Mouse (Mus musculus): ENCODE results near the gene Pink1.

DNA sequence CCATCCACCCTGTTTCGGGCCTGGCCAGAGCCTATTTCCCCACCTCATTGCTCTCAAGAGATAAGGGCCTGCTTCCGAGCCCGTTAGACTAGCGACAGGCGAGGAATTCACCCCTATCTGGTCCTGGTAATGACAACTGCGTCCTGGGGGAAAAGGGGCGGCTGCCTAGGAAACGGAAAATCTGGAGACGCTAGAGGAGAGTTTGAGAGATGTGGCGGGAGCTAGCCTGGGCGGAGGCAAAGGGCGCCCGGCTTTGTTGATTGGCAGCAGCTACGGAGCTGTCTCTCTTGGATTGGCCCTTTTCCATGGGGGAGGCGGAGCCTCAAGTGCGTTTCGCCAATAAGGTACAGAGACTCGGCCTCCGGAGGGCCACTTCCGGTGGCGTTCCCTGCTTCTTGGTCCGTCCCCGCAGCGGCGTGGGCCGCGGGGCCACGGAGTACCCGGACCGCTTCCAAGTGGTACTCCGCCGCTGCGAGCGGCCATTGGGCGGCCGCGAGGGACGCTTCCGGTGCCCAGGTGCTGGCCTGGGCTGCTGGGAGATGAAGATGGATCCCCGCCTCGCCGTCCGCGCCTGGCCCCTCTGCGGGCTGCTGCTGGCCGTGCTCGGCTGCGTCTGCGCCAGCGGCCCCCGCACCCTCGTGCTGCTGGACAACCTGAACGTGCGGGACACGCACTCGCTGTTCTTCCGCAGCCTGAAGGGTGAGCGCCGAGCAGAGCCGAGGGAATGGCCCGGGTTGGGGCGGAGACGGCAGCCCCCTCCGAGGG is 21.6 kb downstream of the Pink1 start, which contains the start of gene Ddost:
- TF ChIP-seq CTCF (IDR thresholded peaks at IDR 0.05; ENCODE audit: extremely low read depth, insufficient read depth, insufficient read length, insufficient replicate concordance): no peak
- peak; percentile 33; the same call in 1 of the 2 replicates for TF ChIP-seq POLR2A (IDR thresholded peaks at IDR 0.05; ENCODE audit: low read depth, low read length)
